Mouse (Mus musculus) heart, postnatal 0 days (tissue): ENCODE results near the gene Adi1.

Source experiments
- CTCF ChIP-seq: IDR thresholded peaks from 2 replicates; pipeline ENCODE4 v1.5.1; 2016; ENCODE audit warnings: antibody characterized with exemption, control low read depth, low read depth
- EP300 ChIP-seq: IDR thresholded peaks from 2 replicates; pipeline ENCODE4 v1.6.1; 2016; ENCODE audit warnings: antibody characterized with exemption, low read depth

DNA sequence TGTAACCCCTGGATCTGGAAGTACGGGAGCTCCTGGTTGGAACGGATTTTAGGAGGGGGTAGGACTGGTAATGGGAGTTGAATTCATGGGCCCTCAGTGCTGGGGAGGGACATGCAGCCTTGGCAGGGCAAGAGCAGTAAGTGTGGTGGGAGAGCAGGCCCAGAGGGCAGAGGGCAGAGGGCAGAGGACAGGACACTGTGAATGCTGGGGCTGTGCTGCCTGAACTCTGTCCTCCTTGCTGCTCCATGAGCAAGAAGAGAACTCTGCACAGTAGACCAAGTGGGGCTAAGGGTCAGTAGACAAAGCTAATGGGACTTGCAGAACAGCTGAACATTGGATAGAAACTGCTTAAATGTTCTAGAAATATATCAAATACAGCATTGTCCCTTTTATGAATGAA is 43.1 kb downstream of the Adi1 start:
- TF ChIP-seq EP300 (no peak), CTCF (no peak)
